Mouse (Mus musculus) liver, embryonic 14.5 days (tissue): ENCODE data around the gene Mgst3. TPM values are rescaled to one million over a fixed set of nuclear protein-coding genes. Genes with fewer than 3 reads are reported as not detected.

Source experiments
- ATAC-seq: fragments of 200-750 bp; cut with Nextera tagmentation; 2 replicates; pipeline ENCODE4 v1.8.0; 2017; ENCODE audit warnings: moderate number of reproducible peaks, mild to moderate bottlenecking, moderate library complexity; ENCODE audit not compliant: insufficient read depth
- DNase-seq, 3 experiments: peaks; one replicate each; pipeline ENCODE4 v3.0.0-alpha.2; 2012 to 2013; ENCODE audit warnings: low read depth in 3 of 3, low spot score in 3 of 3
- H3K27ac ChIP-seq: fragments of 300-500 bp; sonication (generic); 2 replicates; pipeline ENCODE4 v1.5.1; 2014; ENCODE audit warnings: moderate library complexity, mild to moderate bottlenecking, control low read depth, inconsistent platforms
- H3K27me3 ChIP-seq: fragments of 300-500 bp; sonication (generic); 2 replicates; pipeline ENCODE4 v1.6.1; 2014; ENCODE audit warnings: mild to moderate bottlenecking, low read length, moderate library complexity; ENCODE audit not compliant: control insufficient read depth, insufficient read depth
- H3K36me3 ChIP-seq: fragments of 300-500 bp; sonication (generic); replicated peaks from 2 replicates; pipeline ENCODE4 v1.6.1; 2014; ENCODE audit warnings: low read depth; ENCODE audit not compliant: control insufficient read depth, insufficient read depth
- H3K4me1 ChIP-seq, 2 experiments: fragments of 200-500 bp in 1 of 2; fragments of 300-500 bp in 1 of 2; sonication (generic) in 1 of 2; replicated peaks; 2 replicates each; pipeline ENCODE4 v1.6.1; 2012 to 2014; ENCODE audit warnings: antibody characterized with exemption in 1 of 2, inconsistent platforms in 1 of 2, low read length in 1 of 2; ENCODE audit not compliant: control insufficient read depth in 2 of 2, insufficient read depth in 2 of 2
- H3K4me2 ChIP-seq: fragments of 300-500 bp; sonication (generic); 2 replicates; pipeline ENCODE4 v1.6.1; 2014; ENCODE audit warnings: low read depth, mild to moderate bottlenecking, control low read depth, moderate library complexity
- H3K4me3 ChIP-seq, 2 experiments: fragments of 200-500 bp in 1 of 2; fragments of 300-500 bp in 1 of 2; sonication (generic) in 1 of 2; 2 replicates each; pipeline ENCODE4 v1.5.1; 2012 to 2014; ENCODE audit warnings: low read depth in 2 of 2, low read length in 2 of 2, mild to moderate bottlenecking in 2 of 2, control low read depth in 1 of 2, inconsistent platforms in 1 of 2, moderate library complexity in 1 of 2; ENCODE audit not compliant: insufficient read depth in 1 of 2
- H3K9ac ChIP-seq: fragments of 300-500 bp; sonication (generic); replicated peaks from 2 replicates; pipeline ENCODE4 v1.6.1; 2014; ENCODE audit warnings: mild to moderate bottlenecking, control low read depth, moderate library complexity
- H3K9me3 ChIP-seq: fragments of 300-500 bp; sonication (generic); 2 replicates; pipeline ENCODE4 v1.6.1; 2016; ENCODE audit warnings: low read length, mixed read lengths; ENCODE audit not compliant: control insufficient read depth
- CTCF ChIP-seq: IDR thresholded peaks from 2 replicates; pipeline ENCODE4 v1.5.1; 2016; ENCODE audit warnings: antibody characterized with exemption, low read depth, control low read depth
- EP300 ChIP-seq: IDR thresholded peaks from 2 replicates; pipeline ENCODE4 v1.6.1; 2016; ENCODE audit warnings: antibody characterized with exemption, low read depth
- WGBS: fragments of 180-500 bp; shearing (Covaris S2); extraction: QIAGEN DNeasy Blood & Tissue Kit; methylation state at CpG from one replicate; pipeline ENCODE4 v1.1.7; 2014; ENCODE audit not compliant: insufficient replicate concordance; 5-methylcytosine and 5-hydroxymethylcytosine counted together
- microRNA-seq: library from miRNA; unstranded; fragments of <30 nt; microRNA quantifications from one replicate; pipeline ENCODE4, GENCODE M21; 2016
- polyA plus RNA-seq, 2 experiments: library from polyadenylated mRNA; depleted of rRNA in 1 of 2; stranded (reverse) in 1 of 2; unstranded in 1 of 2; fragments of >200 nt; fragmentation: Nextera tagmentation in 1 of 2; extraction: Ambion mirVana in 1 of 2; gene quantifications; 2 replicates each; pipeline versions ENCODE4 v1.2.1 to v1.2.3; 2012 to 2014

Mgst3 gene
- polyA plus RNA-seq, 2 experiments: 330 to 596 TPM

- 64% methylated on average over 3 of the region's 3 CpGs for WGBS
- no peak for DNase-seq
Observed at GRCm38 (mm10) chr1:167336398-167336797, 57.2 kb downstream of the Mgst3 start.

GRCm38 (mm10) chr1:167331106-167331505 lies 62.5 kb downstream of the Mgst3 start:
- Histone ChIP-seq H3K27ac (no peak overlapping the region), H3K4me3 (no peak overlapping the region), H3K36me3 (peaks cover 21% of the 10 kb centered on the region), H3K4me1 (no peaks in the 10 kb centered on the region), H3K9me3 (no peaks in the 10 kb centered on the region), H3K9ac (no peak overlapping the region), H3K4me2 (no peak overlapping the region), H3K27me3 (no peaks in the 10 kb centered on the region)
- peak; percentile 23; the same call in 1 of the 2 replicates for ATAC-seq
- DNase-seq: no peak
- 53% methylated on average over 8 of the region's 8 CpGs for WGBS
- TF ChIP-seq CTCF: no peak
- no peak for TF ChIP-seq EP300

More at GRCm38 (mm10) chr1:167336398-167336797, 57.2 kb downstream of the Mgst3 start:
- Histone ChIP-seq H3K4me2 (no peak overlapping the region), H3K27ac (no peak overlapping the region), H3K4me3 (no peak overlapping the region), H3K27me3 (no peaks in the 10 kb centered on the region), H3K36me3 (peaks cover 2% of the 10 kb centered on the region), H3K9ac (no peak overlapping the region), H3K4me1 (peaks cover 2 to 12% of the 10 kb centered on the region in 2 experiments; a peak in 3 of 4 replicates), H3K9me3 (no peaks in the 10 kb centered on the region)
- no peak for ATAC-seq
- TF ChIP-seq EP300: no peak
- no peak for TF ChIP-seq CTCF

DNA sequence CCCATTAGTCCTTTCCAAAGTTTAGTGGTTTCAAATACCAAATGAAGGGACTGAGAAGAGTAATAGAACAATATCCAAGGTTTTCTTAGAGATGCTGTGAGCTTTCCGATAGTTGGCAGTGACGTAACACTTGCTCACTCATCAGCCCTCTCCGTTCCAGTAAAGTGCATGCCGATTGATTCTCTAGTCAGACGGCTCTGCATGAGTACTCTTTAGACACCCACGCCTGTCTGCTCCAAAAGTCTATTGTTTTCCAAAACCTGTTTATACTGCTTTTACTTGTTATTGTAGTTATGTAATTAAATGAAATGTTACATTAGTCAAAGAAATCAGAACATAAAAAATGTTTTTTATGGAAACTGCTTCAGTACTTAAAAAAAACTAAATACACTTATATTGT lies 64.9 kb downstream of the Mgst3 start:
- H3K27ac ChIP-seq: no peak overlapping the region
- no peaks in the 10 kb centered on the region for H3K9me3 ChIP-seq
- H3K36me3 ChIP-seq: peaks cover 26% of the 10 kb centered on the region
- no peaks in the 10 kb centered on the region for H3K27me3 ChIP-seq
- no peaks in the 10 kb centered on the region for H3K4me1 ChIP-seq
- no peak for TF ChIP-seq CTCF
- TF ChIP-seq EP300: no peak
- WGBS: 83% methylated on average over 6 of the region's 6 CpGs
- H3K4me3 ChIP-seq: no peak overlapping the region
- H3K9ac ChIP-seq: no peak overlapping the region
- H3K4me2 ChIP-seq: no peak overlapping the region
- ATAC-seq (no peak), DNase-seq (no peak)

Small RNA genes lying within 50 kb of the gene (microRNA-seq; reads per million reads assigned to microRNA genes)
- gene Gm25911: not detected

Other genes starting within 250 kb of the Mgst3 start
- 15.3 and 17.6 TPM in 2 replicates for gene Uck2, start 108.5 kb downstream of the Mgst3 start, polyA plus RNA-seq (2012; rRNA removed)
- gene Uck2, start 108.5 kb downstream of the Mgst3 start, polyA plus RNA-seq (2014; fragmentation: Nextera tagmentation; extraction: Ambion mirVana): 42.6 and 43.4 TPM in 2 replicates
- 33.4 and 43.4 TPM in 2 replicates for gene Tmco1, start 85.5 kb downstream of the Mgst3 start, polyA plus RNA-seq (2012; rRNA removed)
- 64.1 and 65.4 TPM in 2 replicates for gene Tmco1, start 85.5 kb downstream of the Mgst3 start, polyA plus RNA-seq (2014; fragmentation: Nextera tagmentation; extraction: Ambion mirVana)
- 21.9 and 28.1 TPM in 2 replicates for gene Aldh9a1, start 43.9 kb downstream of the Mgst3 start, polyA plus RNA-seq (2012; rRNA removed)
- 52.5 and 59.9 TPM in 2 replicates for gene Aldh9a1, start 43.9 kb downstream of the Mgst3 start, polyA plus RNA-seq (2014; fragmentation: Nextera tagmentation; extraction: Ambion mirVana)
- gene Lrrc52, start 72.9 kb upstream of the Mgst3 start, polyA plus RNA-seq (2012; rRNA removed): 0.02 TPM in 1 of 2 replicates, not detected in the other
- 0.16 TPM in 1 of 2 replicates, not detected in the other for gene Lrrc52, start 72.9 kb upstream of the Mgst3 start, polyA plus RNA-seq (2014; fragmentation: Nextera tagmentation; extraction: Ambion mirVana)
- 0.03 and 0.05 TPM in 2 replicates for gene Rxrg, start 204.5 kb upstream of the Mgst3 start, polyA plus RNA-seq (2012; rRNA removed)
- not detected in 2 replicates for gene Rxrg, start 204.5 kb upstream of the Mgst3 start, polyA plus RNA-seq (2014; fragmentation: Nextera tagmentation; extraction: Ambion mirVana)